Mouse (Mus musculus) midbrain, embryonic 14.5 days (tissue): Measurements from ENCODE around the gene Mpped2. TPM values are rescaled to one million over a fixed set of nuclear protein-coding genes. Genes with fewer than 3 reads are reported as not detected.

Experiments used
- ATAC-seq: fragments of 200-750 bp; cut with Nextera tagmentation; 2 replicates; pipeline ENCODE4 v1.8.0; 2017; ENCODE audit warnings: moderate number of reproducible peaks, moderate library complexity; ENCODE audit not compliant: low FRiP score, low TSS enrichment
- DNase-seq: peaks from one replicate; pipeline ENCODE4 v3.0.0-alpha.2; 2015
- H3K27ac ChIP-seq: fragments of 300-500 bp; sonication (generic); replicated peaks from 2 replicates; pipeline ENCODE4 v1.5.1; 2014; ENCODE audit warnings: mild to moderate bottlenecking, low read depth, low read length, moderate library complexity
- H3K27me3 ChIP-seq: fragments of 300-500 bp; sonication (generic); 2 replicates; pipeline ENCODE4 v1.6.1; 2014; ENCODE audit warnings: low read length, control low read depth, mixed read lengths; ENCODE audit not compliant: control insufficient read depth, insufficient read depth
- H3K36me3 ChIP-seq: fragments of 300-500 bp; sonication (generic); 2 replicates; pipeline ENCODE4 v1.6.1; 2014; ENCODE audit warnings: low read length, control low read depth; ENCODE audit not compliant: control insufficient read depth, insufficient read depth
- H3K4me1 ChIP-seq: fragments of 300-500 bp; sonication (generic); 2 replicates; pipeline ENCODE4 v1.6.1; 2014; ENCODE audit warnings: mild to moderate bottlenecking, antibody characterized with exemption, low read length, control low read depth; ENCODE audit not compliant: control insufficient read depth, insufficient read depth
- H3K4me2 ChIP-seq: fragments of 300-500 bp; sonication (generic); 2 replicates; pipeline ENCODE4 v1.6.1; 2014; ENCODE audit warnings: mild to moderate bottlenecking, low read length, moderate library complexity
- H3K4me3 ChIP-seq: fragments of 300-500 bp; sonication (generic); replicated peaks from 2 replicates; pipeline ENCODE4 v1.5.1; 2014; ENCODE audit warnings: low read depth, low read length
- H3K9ac ChIP-seq: fragments of 300-500 bp; sonication (generic); replicated peaks from 2 replicates; pipeline ENCODE4 v1.6.1; 2014; ENCODE audit warnings: mild to moderate bottlenecking, low read length, moderate library complexity
- H3K9me3 ChIP-seq: fragments of 300-500 bp; sonication (generic); 2 replicates; pipeline ENCODE4 v1.6.1; 2016; ENCODE audit warnings: low read length, control low read depth, mixed read lengths; ENCODE audit not compliant: control insufficient read depth
- WGBS: fragments of 180-500 bp; shearing (Covaris S2); extraction: QIAGEN DNeasy Blood & Tissue Kit; methylation state at CpG from one replicate; pipeline ENCODE4 v1.1.7; 2014; 5-methylcytosine and 5-hydroxymethylcytosine counted together
- polyA plus RNA-seq: library from polyadenylated mRNA; unstranded; fragments of >200 nt; fragmentation: Nextera tagmentation; extraction: Ambion mirVana; gene quantifications from 2 replicates; pipeline ENCODE4 v1.2.1, GENCODE M21; 2014

Gene Mpped2
- polyA plus RNA-seq, 1 experiment from 2014 or later = 163 TPM

- peak overlapping the region; percentile 100 for H3K27ac ChIP-seq
- H3K9me3 ChIP-seq = no peaks in the 10 kb centered on the region
- peak overlapping the region; percentile 98 for H3K9ac ChIP-seq
- no peak for ATAC-seq
- DNase-seq = no peak
- WGBS = under 1% methylated on average over 10 of the region's 10 CpGs
- peak overlapping the region; percentile 85 for H3K4me3 ChIP-seq
- peaks cover 38% of the 10 kb centered on the region for H3K4me1 ChIP-seq
- peaks cover 5% of the 10 kb centered on the region for H3K36me3 ChIP-seq
- H3K27me3 ChIP-seq = no peaks in the 10 kb centered on the region
- peak overlapping the region; percentile 90 for H3K4me2 ChIP-seq
Observed at GRCm38 (mm10) chr2:106694567-106694885, 1.5 kb downstream of the Mpped2 start.

GRCm38 (mm10) chr2:106694886-106695733 lies 2.0 kb downstream of the Mpped2 start:
- Histone ChIP-seq H3K36me3 (peaks cover 11% of the 10 kb centered on the region), H3K9ac (peak overlapping the region; percentile 98), H3K9me3 (no peaks in the 10 kb centered on the region), H3K4me2 (peak overlapping the region; percentile 90), H3K4me1 (peaks cover 42% of the 10 kb centered on the region), H3K27me3 (no peaks in the 10 kb centered on the region), H3K4me3 (peak overlapping the region; percentile 85), H3K27ac (peak overlapping the region; percentile 100)
- DNase-seq (peak; percentile 72), ATAC-seq (peak; percentile 31)
- WGBS = under 1% methylated on average over 41 of the region's 41 CpGs

- Histone ChIP-seq H3K4me1 (peaks cover 44% of the 10 kb centered on the region), H3K27ac (peak overlapping the region; percentile 100), H3K4me3 (peak overlapping the region; percentile 85), H3K4me2 (peak overlapping the region; percentile 90), H3K9ac (peak overlapping the region; percentile 98), H3K27me3 (no peaks in the 10 kb centered on the region), H3K9me3 (no peaks in the 10 kb centered on the region), H3K36me3 (peaks cover 13% of the 10 kb centered on the region)
- DNase-seq (no peak), ATAC-seq (no peak)
- under 1% methylated on average over 13 of the region's 13 CpGs for WGBS
Observed at GRCm38 (mm10) chr2:106695734-106696022, 2.6 kb downstream of the Mpped2 start.

- H3K27ac ChIP-seq = peak overlapping the region; percentile 100
- ATAC-seq = no peak
Observed at GRCm38 (mm10) chr2:106696372-106696771, 3.3 kb downstream of the Mpped2 start.

GRCm38 (mm10) chr2:106705664-106706063 lies 12.6 kb downstream of the Mpped2 start:
- no peak for DNase-seq
- Histone ChIP-seq H3K27ac (no peak overlapping the region), H3K4me1 (0 out of 2 replicates have a peak, but pooled peaks cover 12% of the 10 kb centered on the region), H3K4me3 (no peak overlapping the region), H3K27me3 (no peaks in the 10 kb centered on the region), H3K9ac (no peak overlapping the region), H3K36me3 (peaks cover 13% of the 10 kb centered on the region), H3K4me2 (no peak overlapping the region), H3K9me3 (no peaks in the 10 kb centered on the region)
- WGBS = 84% methylated on average over 5 of the region's 5 CpGs
- ATAC-seq = no peak

More at GRCm38 (mm10) chr2:106696372-106696771, 3.3 kb downstream of the Mpped2 start:
- Histone ChIP-seq H3K36me3 (peaks cover 20% of the 10 kb centered on the region), H3K9ac (peak overlapping the region; percentile 98; the same call in 1 of the 2 replicates), H3K9me3 (no peaks in the 10 kb centered on the region), H3K27me3 (no peaks in the 10 kb centered on the region), H3K4me1 (peaks cover 44% of the 10 kb centered on the region), H3K4me2 (peak overlapping the region; percentile 90), H3K4me3 (peak overlapping the region; percentile 85)
- no peak for DNase-seq
- WGBS = 59% methylated on average over 8 of the region's 8 CpGs

GRCm38 (mm10) chr2:106707136-106707535 lies 14.1 kb downstream of the Mpped2 start:
- Histone ChIP-seq H3K36me3 (0 out of 2 replicates have a peak, but pooled peaks cover 3% of the 10 kb centered on the region), H3K9ac (no peak overlapping the region), H3K4me1 (0 out of 2 replicates have a peak, but pooled peaks cover 16% of the 10 kb centered on the region), H3K27me3 (no peaks in the 10 kb centered on the region), H3K27ac (no peak overlapping the region), H3K4me2 (no peak overlapping the region), H3K4me3 (no peak overlapping the region), H3K9me3 (no peaks in the 10 kb centered on the region)
- WGBS = 75% methylated on average over 2 of the region's 2 CpGs
- no peak for DNase-seq
- ATAC-seq = no peak

- Histone ChIP-seq H3K9ac (no peak overlapping the region), H3K27ac (no peak overlapping the region), H3K4me1 (peaks cover 22% of the 10 kb centered on the region), H3K36me3 (0 out of 2 replicates have a peak, but pooled peaks cover 3% of the 10 kb centered on the region), H3K4me2 (no peak overlapping the region), H3K4me3 (no peak overlapping the region), H3K27me3 (no peaks in the 10 kb centered on the region), H3K9me3 (no peaks in the 10 kb centered on the region)
- DNase-seq (no peak), ATAC-seq (no peak)
- 16% methylated on average over 7 of the region's 7 CpGs for WGBS
Observed at GRCm38 (mm10) chr2:106710862-106711477, 17.9 kb downstream of the Mpped2 start.

- Histone ChIP-seq H3K27ac (no peak overlapping the region), H3K9me3 (no peaks in the 10 kb centered on the region), H3K4me2 (no peak overlapping the region), H3K36me3 (0 out of 2 replicates have a peak, but pooled peaks cover 3% of the 10 kb centered on the region), H3K27me3 (no peaks in the 10 kb centered on the region), H3K9ac (no peak overlapping the region), H3K4me3 (no peak overlapping the region), H3K4me1 (peaks cover 25% of the 10 kb centered on the region)
- WGBS = 66% methylated on average over 6 of the region's 6 CpGs
- ATAC-seq = no peak
- no peak for DNase-seq
Observed at GRCm38 (mm10) chr2:106711506-106711905, 18.4 kb downstream of the Mpped2 start.
